Mouse (Mus musculus): Measurements from ENCODE around the gene Lrguk. TPM values are rescaled to one million over a fixed set of nuclear protein-coding genes. Genes with fewer than 3 reads are reported as not detected.

Gene Lrguk
- polyA plus RNA-seq, 1 experiment from 2014 or later, result 0.47 TPM

GRCm38 (mm10) chr6:34071936-34072335 is 42.7 kb downstream of the Lrguk start:
- H3K4me2 ChIP-seq (replicated peaks), result no peak overlapping the region
- no peak overlapping the region for H3K9ac ChIP-seq
- no peak overlapping the region for H3K27ac ChIP-seq
- WGBS, result 55% methylated on average over 5 of the region's 5 CpGs
- no peaks in the 10 kb centered on the region for H3K9me3 ChIP-seq
- no peaks in the 10 kb centered on the region for H3K36me3 ChIP-seq
- H3K27me3 ChIP-seq, result no peaks in the 10 kb centered on the region; the same call in 1 of the 2 replicates
- ATAC-seq (ENCODE audit: low FRiP score, low read depth), result no peak
- H3K4me1 ChIP-seq, result peaks cover 11% of the 10 kb centered on the region; the same call in 1 of the 2 replicates
- H3K4me3 ChIP-seq, result no peak overlapping the region

GRCm38 (mm10) chr6:34073931-34074442 is 44.7 kb downstream of the Lrguk start:
- H3K27me3 ChIP-seq, result no peaks in the 10 kb centered on the region; the same call in 1 of the 2 replicates
- no peak overlapping the region for H3K9ac ChIP-seq
- no peak overlapping the region for H3K4me3 ChIP-seq
- no peak for ATAC-seq (ENCODE audit: low FRiP score, low read depth)
- H3K4me1 ChIP-seq, result peaks cover 11% of the 10 kb centered on the region; the same call in 1 of the 2 replicates
- no peaks in the 10 kb centered on the region for H3K36me3 ChIP-seq
- H3K4me2 ChIP-seq (replicated peaks), result no peak overlapping the region
- 86% methylated on average over 3 of the region's 3 CpGs for WGBS
- no peak overlapping the region for H3K27ac ChIP-seq
- no peaks in the 10 kb centered on the region for H3K9me3 ChIP-seq

- Histone ChIP-seq H3K9me3 (no peaks in the 10 kb centered on the region), H3K27ac (no peak overlapping the region), H3K9ac (no peak overlapping the region), H3K4me1 (peaks cover 11% of the 10 kb centered on the region; the same call in 1 of the 2 replicates), H3K4me3 (no peak overlapping the region), H3K4me2 (replicated peaks) (no peak overlapping the region), H3K36me3 (no peaks in the 10 kb centered on the region), H3K27me3 (no peaks in the 10 kb centered on the region; the same call in 1 of the 2 replicates)
- 54% methylated on average over 11 of the region's 11 CpGs for WGBS
- ATAC-seq (ENCODE audit: low FRiP score, low read depth), result no peak
Observed at GRCm38 (mm10) chr6:34075520-34075919, 46.3 kb downstream of the Lrguk start.

GRCm38 (mm10) chr6:34083471-34083870 is 54.2 kb downstream of the Lrguk start:
- no peak overlapping the region for H3K4me2 ChIP-seq (replicated peaks)
- no peak overlapping the region for H3K9ac ChIP-seq
- H3K4me3 ChIP-seq, result no peak overlapping the region
- H3K4me1 ChIP-seq, result no peaks in the 10 kb centered on the region
- H3K27me3 ChIP-seq, result peaks cover 7% of the 10 kb centered on the region; the same call in 1 of the 2 replicates
- no peak overlapping the region for H3K27ac ChIP-seq
- H3K36me3 ChIP-seq, result no peaks in the 10 kb centered on the region
- ATAC-seq (ENCODE audit: low FRiP score, low read depth), result no peak
- 94% methylated on average over 5 of the region's 5 CpGs for WGBS
- no peaks in the 10 kb centered on the region for H3K9me3 ChIP-seq

GRCm38 (mm10) chr6:34087701-34088100 is 58.5 kb downstream of the Lrguk start:
- no peak overlapping the region for H3K4me2 ChIP-seq (replicated peaks)
- no peaks in the 10 kb centered on the region for H3K9me3 ChIP-seq
- H3K4me3 ChIP-seq, result no peak overlapping the region
- no peak for ATAC-seq (ENCODE audit: low FRiP score, low read depth)
- H3K9ac ChIP-seq, result no peak overlapping the region
- WGBS, result 94% methylated on average over 4 of the region's 4 CpGs
- H3K36me3 ChIP-seq, result no peaks in the 10 kb centered on the region
- H3K4me1 ChIP-seq, result no peaks in the 10 kb centered on the region
- H3K27ac ChIP-seq, result no peak overlapping the region
- H3K27me3 ChIP-seq, result peaks cover 7% of the 10 kb centered on the region; the same call in 1 of the 2 replicates

GRCm38 (mm10) chr6:34088986-34089385 is 59.7 kb downstream of the Lrguk start:
- WGBS, result 54% methylated on average over 3 of the region's 3 CpGs
- no peak for ATAC-seq (ENCODE audit: low FRiP score, low read depth)
- Histone ChIP-seq H3K9me3 (no peaks in the 10 kb centered on the region), H3K9ac (no peak overlapping the region), H3K36me3 (no peaks in the 10 kb centered on the region), H3K4me3 (no peak overlapping the region), H3K27ac (no peak overlapping the region), H3K4me2 (replicated peaks) (no peak overlapping the region), H3K4me1 (no peaks in the 10 kb centered on the region), H3K27me3 (peaks cover 7% of the 10 kb centered on the region; the same call in 1 of the 2 replicates)

GRCm38 (mm10) chr6:34091537-34091936 is 62.3 kb downstream of the Lrguk start:
- Histone ChIP-seq H3K9ac (no peak overlapping the region), H3K9me3 (no peaks in the 10 kb centered on the region), H3K36me3 (no peaks in the 10 kb centered on the region), H3K4me3 (no peak overlapping the region), H3K27ac (no peak overlapping the region), H3K4me2 (replicated peaks) (no peak overlapping the region), H3K27me3 (peaks cover 5% of the 10 kb centered on the region; the same call in 1 of the 2 replicates), H3K4me1 (no peaks in the 10 kb centered on the region)
- 65% methylated on average over 3 of the region's 3 CpGs for WGBS
- no peak for ATAC-seq (ENCODE audit: low FRiP score, low read depth)

- Histone ChIP-seq H3K36me3 (no peaks in the 10 kb centered on the region), H3K27me3 (peaks cover 19% of the 10 kb centered on the region), H3K4me3 (no peak overlapping the region), H3K27ac (no peak overlapping the region), H3K9ac (no peak overlapping the region), H3K4me2 (replicated peaks) (no peak overlapping the region), H3K9me3 (no peaks in the 10 kb centered on the region), H3K4me1 (no peaks in the 10 kb centered on the region)
- 85% methylated on average over 6 of the region's 6 CpGs for WGBS
- no peak for ATAC-seq (ENCODE audit: low FRiP score, low read depth)
Observed at GRCm38 (mm10) chr6:34096274-34096673, 67.0 kb downstream of the Lrguk start.

- Histone ChIP-seq H3K4me3 (no peak overlapping the region), H3K36me3 (no peaks in the 10 kb centered on the region), H3K9me3 (no peaks in the 10 kb centered on the region), H3K9ac (no peak overlapping the region), H3K4me1 (no peaks in the 10 kb centered on the region), H3K27ac (no peak overlapping the region), H3K4me2 (replicated peaks) (no peak overlapping the region), H3K27me3 (peaks cover 25% of the 10 kb centered on the region)
- WGBS, result 77% methylated on average over 4 of the region's 4 CpGs
- no peak for ATAC-seq (ENCODE audit: low FRiP score, low read depth)
Observed at GRCm38 (mm10) chr6:34096905-34097304, 67.7 kb downstream of the Lrguk start.

GRCm38 (mm10) chr6:34099725-34100124 is 70.5 kb downstream of the Lrguk start:
- 64% methylated on average over 6 of the region's 6 CpGs for WGBS
- ATAC-seq (ENCODE audit: low FRiP score, low read depth), result no peak

GRCm38 (mm10) chr6:34101531-34102396 is 72.5 kb downstream of the Lrguk start:
- Histone ChIP-seq H3K27me3 (peaks cover 73% of the 10 kb centered on the region), H3K4me2 (replicated peaks) (no peak overlapping the region), H3K4me1 (no peaks in the 10 kb centered on the region; the same call in 1 of the 2 replicates), H3K9me3 (no peaks in the 10 kb centered on the region), H3K9ac (no peak overlapping the region), H3K4me3 (no peak overlapping the region), H3K27ac (no peak overlapping the region), H3K36me3 (no peaks in the 10 kb centered on the region)
- WGBS, result 83% methylated on average over 15 of the region's 15 CpGs
- ATAC-seq (ENCODE audit: low FRiP score, low read depth), result no peak

More at GRCm38 (mm10) chr6:34099725-34100124, 70.5 kb downstream of the Lrguk start:
- no peaks in the 10 kb centered on the region for H3K9me3 ChIP-seq
- no peaks in the 10 kb centered on the region; the same call in 1 of the 2 replicates for H3K4me1 ChIP-seq
- no peak overlapping the region for H3K4me3 ChIP-seq
- no peak overlapping the region for H3K9ac ChIP-seq
- H3K27me3 ChIP-seq, result peaks cover 52% of the 10 kb centered on the region
- no peaks in the 10 kb centered on the region for H3K36me3 ChIP-seq
- H3K27ac ChIP-seq, result no peak overlapping the region
- H3K4me2 ChIP-seq (replicated peaks), result no peak overlapping the region

GRCm38 (mm10) chr6:34103251-34103920 is 74.1 kb downstream of the Lrguk start:
- no peak overlapping the region for H3K27ac ChIP-seq
- ATAC-seq (ENCODE audit: low FRiP score, low read depth), result no peak
- no peaks in the 10 kb centered on the region; the same call in 1 of the 2 replicates for H3K4me1 ChIP-seq
- peaks cover 85% of the 10 kb centered on the region for H3K27me3 ChIP-seq
- H3K9ac ChIP-seq, result no peak overlapping the region
- no peaks in the 10 kb centered on the region for H3K9me3 ChIP-seq
- no peaks in the 10 kb centered on the region for H3K36me3 ChIP-seq
- no peak overlapping the region for H3K4me3 ChIP-seq
- no peak overlapping the region for H3K4me2 ChIP-seq (replicated peaks)
- WGBS, result 86% methylated on average over 17 of the region's 17 CpGs
